Mouse (Mus musculus): ENCODE data around the gene C9orf72. TPM values are rescaled to one million over a fixed set of nuclear protein-coding genes. Genes with fewer than 3 reads are reported as not detected.

C9orf72 gene
- polyA plus RNA-seq (2017; shearing (Covaris generic)), result 1 to 10 TPM; 6.0 to 10.0 TPM

DNA sequence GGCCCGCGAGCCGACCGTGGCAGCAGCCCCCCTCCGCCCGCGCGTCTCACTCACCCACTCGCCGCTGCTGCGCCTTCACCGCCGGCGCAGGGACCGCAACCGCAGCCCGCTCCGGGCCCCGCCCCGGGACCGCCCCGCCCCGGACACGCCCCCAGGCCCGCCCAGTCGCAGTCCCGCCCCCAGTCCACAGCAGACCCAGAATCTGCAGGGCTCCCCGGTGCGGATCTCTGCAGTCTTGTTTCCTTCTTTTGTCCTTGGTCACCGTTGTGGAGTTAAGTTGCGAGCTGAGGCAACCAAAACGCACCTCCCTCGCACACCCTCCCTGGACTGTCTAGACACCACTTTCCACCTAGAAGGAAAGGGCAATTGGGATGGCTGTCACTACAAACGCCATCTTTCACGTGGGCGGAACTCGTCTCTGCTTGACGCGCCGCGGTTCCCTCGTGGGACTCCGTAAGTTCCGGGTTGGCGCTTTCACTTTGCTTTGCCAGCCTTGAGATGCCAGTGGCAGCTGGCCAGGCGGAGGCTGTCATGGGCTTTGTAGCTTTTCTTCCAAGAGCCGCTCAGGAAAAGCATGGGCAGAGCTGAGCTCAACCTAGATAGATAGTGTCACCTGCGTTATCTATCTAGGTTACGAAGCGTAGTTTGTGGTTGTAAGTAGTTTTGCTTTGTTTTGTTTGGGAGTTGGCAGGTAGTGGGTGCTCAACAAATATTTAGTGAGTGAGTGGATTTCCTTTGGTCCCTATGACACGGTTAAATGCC, at the start of gene C9orf72:
Gene C9orf72 (minus strand): TSS at position 442 of the 762 bp plus-strand sequence.

DNA sequence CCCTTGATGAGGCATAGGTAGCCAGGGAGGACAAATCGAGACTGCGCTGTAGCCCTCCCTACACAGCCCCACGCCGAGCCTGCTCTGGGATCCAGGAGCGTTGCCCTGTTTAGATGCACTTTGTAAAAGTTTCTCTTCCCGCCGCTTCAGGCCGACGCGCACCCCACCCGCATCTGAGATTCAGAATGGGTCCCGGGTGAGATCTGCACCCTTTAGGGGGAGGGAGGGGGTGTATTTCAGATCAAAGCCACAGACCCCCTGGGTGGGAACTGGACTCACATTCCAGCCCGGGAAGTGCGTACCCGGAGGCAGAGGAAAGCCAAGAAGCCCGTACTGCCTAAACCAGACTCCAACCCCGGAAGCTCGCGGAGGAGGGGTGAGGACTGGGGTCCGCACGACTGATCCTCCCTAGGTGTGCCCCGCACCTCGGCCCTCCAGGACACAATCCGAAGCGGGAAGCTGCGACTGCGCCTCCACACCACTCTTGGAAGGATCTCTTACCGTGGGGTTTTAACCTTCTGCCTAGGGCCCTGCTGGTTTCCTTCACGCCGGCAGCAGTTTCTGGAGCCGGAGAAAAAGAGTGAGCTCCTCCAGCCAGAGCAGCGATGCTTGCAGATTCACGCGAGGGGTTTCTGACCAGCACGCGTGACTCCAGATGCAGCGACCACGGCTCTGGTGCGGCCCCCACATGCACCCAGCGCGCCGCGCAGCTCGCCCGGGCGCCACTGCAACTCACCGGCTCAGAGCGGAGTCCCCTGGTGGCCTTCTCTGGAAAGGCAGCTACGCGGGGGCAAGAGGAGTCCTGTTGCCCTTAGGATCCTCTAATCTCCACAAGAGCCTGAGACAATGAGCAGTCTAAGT, 69.0 kb downstream of the C9orf72 start, which contains the start of gene Mob3b:
Gene Mob3b (minus strand): TSS at position 734 of the 861 bp plus-strand sequence.

DNA sequence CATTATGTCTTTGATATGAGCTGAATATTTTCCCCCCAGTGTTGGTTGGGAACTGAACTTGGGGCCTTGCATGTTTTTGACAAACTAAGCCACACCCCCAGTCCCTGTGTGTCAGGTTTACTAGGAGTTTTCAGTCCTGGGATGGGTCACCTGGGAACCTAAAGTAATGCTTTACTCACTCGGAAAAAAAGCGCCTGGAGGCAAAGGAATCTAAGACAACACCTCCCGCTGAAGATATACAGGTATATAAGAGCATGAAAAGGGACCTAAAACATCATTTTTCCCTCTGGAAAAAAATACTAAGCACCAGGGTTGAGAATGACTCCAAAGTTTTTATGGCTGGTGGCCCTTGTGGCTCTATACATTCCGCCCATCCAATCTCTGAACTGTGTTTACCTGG, 74.2 kb downstream of the C9orf72 start, which contains the start of gene Ifnk:
Gene Ifnk (plus strand): TSS at position 301 of the 400 bp plus-strand sequence.

Other genes starting within 250 kb of the C9orf72 start
- not detected for gene Ifnk, start 74.1 kb downstream of the C9orf72 start, polyA plus RNA-seq (2017; shearing (Covaris generic))
- gene Mob3b, start 68.7 kb downstream of the C9orf72 start, polyA plus RNA-seq (2017; shearing (Covaris generic)), result 1 to 10 TPM; 5.5 to 7.7 TPM

Measured in inflammation-experienced regulatory T-cells (primary cell).